Mouse (Mus musculus): Measurements from ENCODE around the gene Rps19bp1.

Rps19bp1 gene

GRCm38 (mm10) chr15:80263610-80264575 lies at the start of gene Rps19bp1:
TSS of gene Rps19bp1 (minus strand) at chr15:80264315.
- peak; percentile 98 for DNase-seq (ENCODE audit: low read depth, low spot score)

DNA sequence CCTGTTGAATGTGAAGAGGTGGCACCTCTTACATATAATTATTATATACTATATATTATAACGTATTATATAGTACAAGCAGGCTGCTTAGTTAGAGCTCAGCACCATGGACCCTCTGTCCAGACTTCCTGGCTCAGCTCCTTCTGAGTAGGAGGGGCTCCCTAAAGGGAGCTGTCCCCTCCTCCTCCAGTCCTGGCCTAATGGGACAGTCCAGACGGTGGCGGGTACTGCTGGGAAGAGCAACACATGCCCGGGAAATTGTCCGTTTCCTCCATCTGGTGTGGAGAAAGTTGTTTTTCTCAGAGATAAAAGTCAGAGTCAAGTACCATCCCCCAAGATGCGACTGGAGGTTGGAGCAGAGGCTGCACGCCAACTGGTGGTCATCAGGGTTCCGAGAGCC lies 42.0 kb upstream of the Rps19bp1 start:
- DNase-seq (ENCODE audit: low read depth, low spot score) = no peak

DNA sequence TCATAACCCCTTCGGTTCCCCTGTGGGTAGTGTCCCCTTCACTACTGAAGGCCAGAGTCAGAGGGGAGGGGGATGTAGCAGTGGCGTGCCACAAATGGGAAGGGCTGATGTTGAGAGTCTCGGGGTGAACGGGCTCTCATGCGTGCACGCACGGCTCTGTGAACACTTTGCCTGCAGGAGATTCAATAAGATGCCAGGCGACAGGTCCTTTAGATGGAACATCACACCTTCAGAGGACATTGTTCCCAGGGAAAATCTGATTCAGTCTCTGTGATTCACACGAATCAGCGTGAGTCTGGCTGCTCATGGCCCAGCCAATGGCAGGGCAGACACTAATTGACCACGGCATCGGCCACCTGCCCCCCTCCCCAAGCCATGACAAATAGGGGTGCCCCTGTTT lies 40.1 kb upstream of the Rps19bp1 start:
- no peak for DNase-seq (ENCODE audit: low read depth, low spot score)

GRCm38 (mm10) chr15:80303779-80304178 lies 39.7 kb upstream of the Rps19bp1 start:
- no peak for DNase-seq (ENCODE audit: low read depth, low spot score)

DNA sequence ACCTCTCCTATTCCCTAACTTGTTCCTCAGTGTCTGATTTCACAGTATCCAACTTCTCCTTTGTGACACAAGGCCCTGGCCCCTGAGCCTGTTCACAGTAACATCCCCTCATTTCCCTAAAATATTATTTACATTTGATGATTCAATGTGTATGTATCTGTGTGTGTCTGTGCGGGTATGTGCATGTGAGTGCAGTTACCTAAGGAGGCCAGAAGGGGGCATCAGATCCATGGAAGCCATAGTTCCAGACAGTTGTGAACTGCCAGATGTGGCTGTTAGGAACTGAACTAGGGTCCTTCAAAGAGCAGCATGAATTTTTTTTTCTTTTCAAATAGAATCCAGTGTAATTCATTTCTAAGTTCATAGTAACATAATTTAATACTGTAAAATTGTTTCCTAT lies 33.0 kb upstream of the Rps19bp1 start:
- peak; percentile 54 for DNase-seq (ENCODE audit: low read depth, low spot score)

DNA sequence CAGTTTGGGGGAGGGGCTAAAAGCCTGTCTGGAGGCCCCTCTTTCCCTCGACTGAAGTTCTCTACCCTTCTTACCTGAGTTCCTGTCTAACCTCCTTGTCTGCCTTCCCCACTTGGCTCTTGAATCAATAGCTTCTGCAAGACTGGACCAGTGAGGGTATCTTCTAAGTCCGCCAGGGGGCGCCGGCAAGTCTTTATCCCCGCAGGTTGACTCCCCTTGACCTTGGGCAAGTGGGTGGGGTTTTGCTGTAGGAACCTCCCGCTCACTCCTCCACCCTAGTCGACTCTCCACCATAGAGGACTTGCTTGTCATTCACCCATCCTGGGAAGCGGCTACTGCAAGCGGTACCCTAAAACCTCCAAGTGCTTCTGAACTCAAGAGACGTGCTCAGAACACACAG lies 25.3 kb upstream of the Rps19bp1 start:
- peak; percentile 97 for DNase-seq (ENCODE audit: low read depth, low spot score)

DNA sequence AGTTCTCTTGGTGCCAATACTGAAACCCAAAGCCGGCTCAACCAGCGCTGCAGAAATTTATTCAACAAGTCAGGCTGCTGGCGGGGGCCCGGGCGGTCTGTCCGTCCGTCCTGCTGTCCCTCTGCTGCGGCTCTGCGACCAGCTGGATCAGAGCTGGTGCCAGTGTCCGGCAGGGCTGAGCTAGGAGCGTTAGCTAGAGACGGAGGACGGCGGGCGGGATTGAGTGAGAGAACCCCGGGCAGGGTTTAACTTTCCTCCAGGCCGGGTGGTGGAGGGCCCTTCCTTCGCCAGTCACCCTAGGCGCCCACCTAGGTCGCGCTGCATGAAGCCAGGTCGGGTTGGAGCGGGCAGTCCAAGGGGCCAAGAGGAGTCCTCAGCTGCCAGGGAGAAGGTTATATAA lies 23.9 kb upstream of the Rps19bp1 start:
- DNase-seq (ENCODE audit: low read depth, low spot score) = no peak

GRCm38 (mm10) chr15:80286851-80287415 lies 22.8 kb upstream of the Rps19bp1 start, which contains the start of gene Cacna1i:
TSS of gene Cacna1i (plus strand) at chr15:80287238.
- peak; percentile 21 for DNase-seq (ENCODE audit: low read depth, low spot score)

GRCm38 (mm10) chr15:80280646-80281045 lies 16.5 kb upstream of the Rps19bp1 start:
- DNase-seq (ENCODE audit: low read depth, low spot score) = peak; percentile 82

DNA sequence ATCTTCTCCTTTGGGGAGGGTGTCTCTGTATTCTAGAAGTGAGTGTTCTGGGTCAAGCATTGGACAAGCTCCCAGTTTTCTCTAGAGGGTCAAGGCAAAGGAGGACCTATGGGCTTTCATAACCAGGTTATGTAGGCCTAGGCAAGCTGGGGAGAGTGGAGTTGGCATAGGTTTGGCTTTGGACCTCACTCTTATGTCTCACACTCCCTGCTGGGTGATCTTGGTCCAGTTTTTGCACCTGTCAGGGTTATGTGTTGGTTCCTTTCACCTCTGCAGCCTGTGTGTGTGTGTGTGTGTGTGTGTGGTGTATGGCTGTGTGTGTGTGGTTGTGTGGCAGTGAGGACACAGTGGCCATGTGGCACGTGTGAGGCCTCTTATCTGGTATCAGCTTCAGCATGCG lies 14.9 kb upstream of the Rps19bp1 start:
- no peak for DNase-seq (ENCODE audit: low read depth, low spot score)

DNA sequence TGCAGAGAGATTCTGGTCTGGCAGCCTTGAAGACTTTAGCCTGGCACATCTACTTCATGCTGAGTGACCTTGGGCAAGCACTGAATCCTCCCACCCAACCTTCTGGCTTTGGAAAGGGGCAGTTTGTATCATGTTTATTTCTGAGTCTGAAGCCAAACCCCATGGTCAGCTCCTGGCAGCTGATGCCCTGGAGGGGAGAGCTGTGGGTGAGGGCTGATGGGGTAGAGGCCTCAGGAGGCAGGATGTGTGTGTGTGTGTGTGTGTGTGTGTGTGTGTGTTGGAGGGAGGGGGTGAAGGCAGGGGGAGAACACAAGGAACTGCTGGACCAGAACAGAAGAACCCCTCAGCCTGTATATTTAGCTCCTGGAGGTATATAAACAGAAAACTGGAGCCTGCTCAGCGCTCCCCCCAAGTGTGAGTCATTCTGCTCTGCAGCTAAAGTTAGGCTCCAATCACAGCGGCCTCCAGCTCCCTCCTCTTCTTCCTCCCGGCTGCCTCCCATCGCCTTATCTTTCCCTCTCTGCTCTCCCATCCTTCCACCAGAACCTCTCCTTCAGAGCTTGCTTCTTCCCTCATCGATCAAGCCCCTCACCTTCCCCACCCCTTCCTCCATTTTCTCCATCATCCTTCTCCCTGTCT lies 14.1 kb upstream of the Rps19bp1 start:
- DNase-seq (ENCODE audit: low read depth, low spot score) = no peak

- DNase-seq (ENCODE audit: low read depth, low spot score) = peak; percentile 77
Measured at GRCm38 (mm10) chr15:80277625-80278024, 13.5 kb upstream of the Rps19bp1 start.

DNA sequence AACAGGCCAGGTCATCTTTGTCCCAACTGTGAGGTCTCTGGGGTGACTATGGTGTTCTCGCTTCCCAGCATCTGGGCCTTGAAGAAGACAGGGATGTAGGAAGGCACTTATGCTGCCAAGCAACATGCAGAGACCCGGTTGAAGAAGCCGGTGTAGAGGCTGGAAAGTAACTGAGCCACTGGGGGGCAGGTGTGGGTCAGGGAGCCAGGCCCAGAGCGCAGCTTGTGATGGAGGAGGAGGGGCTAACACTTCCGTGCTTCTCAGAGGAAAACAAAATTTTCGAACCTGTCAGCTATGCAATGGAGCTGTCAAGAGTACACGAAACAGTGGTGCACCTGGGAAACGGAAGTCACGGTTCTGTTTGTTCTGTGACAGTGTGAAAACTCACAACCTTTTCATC lies 13.0 kb upstream of the Rps19bp1 start:
- no peak for DNase-seq (ENCODE audit: low read depth, low spot score)

GRCm38 (mm10) chr15:80271858-80272396 lies 7.8 kb upstream of the Rps19bp1 start:
- DNase-seq (ENCODE audit: low read depth, low spot score) = peak; percentile 81

DNA sequence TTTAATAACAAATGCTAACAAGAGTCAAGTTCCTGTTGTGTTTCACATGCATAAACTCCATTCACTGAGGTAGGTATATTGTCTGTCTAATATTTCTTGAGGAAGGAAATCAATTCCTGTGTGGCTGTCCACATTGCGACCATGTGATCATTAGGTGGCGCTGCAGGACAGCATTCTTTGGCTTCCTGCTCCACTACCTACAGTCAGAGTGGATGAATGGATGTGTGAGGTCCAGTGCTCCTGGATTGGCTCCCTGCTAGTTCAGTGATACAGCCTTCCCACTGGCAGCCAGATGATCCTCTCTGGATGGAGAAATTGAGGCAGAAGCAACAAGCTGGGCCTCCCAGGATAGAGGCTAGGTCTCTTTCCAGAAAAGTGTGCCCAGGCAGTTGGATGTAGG lies 2.2 kb upstream of the Rps19bp1 start:
- DNase-seq (ENCODE audit: low read depth, low spot score) = peak; percentile 85

DNA sequence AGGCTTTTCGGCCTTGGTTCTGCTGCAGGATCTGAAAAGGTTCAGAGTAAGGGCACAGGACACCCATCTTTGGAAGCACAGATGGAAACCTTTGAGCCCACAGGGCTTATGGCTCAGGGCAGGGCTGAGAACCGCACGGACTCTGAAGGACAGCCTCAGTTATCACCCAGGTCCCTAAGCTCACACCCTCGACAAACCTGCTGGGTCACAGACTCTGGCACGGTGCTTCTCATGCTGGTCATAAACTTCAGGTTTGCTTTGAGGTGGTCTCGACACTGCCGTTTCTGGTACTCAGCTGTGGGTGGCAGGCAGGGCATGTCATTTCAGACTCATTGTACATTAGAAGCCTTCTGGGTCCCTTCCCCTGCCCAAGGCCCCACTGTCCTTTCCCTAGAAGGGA lies 3.0 kb downstream of the Rps19bp1 start:
- DNase-seq (ENCODE audit: low read depth, low spot score) = no peak

DNA sequence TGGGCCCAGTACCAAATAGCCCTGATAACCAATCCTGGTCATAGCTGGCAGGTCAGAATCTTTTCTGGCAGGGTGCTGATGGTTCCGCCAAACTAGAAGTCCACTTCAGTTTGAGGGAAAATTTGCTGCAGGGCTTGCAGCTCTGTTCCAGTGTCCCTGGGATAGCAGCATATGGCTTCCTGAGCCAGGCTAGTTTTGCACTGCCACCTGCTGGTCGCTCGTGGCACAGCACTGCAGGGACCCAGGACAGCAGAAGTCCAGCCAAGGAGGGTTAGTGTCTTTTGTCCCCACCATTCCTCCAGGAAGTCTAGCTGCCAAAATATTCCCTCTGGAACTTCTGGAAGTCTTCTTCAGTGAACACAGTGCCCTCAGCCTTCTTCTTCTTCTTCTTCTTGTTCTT lies 3.4 kb downstream of the Rps19bp1 start:
- DNase-seq (ENCODE audit: low read depth, low spot score) = peak; percentile 83

DNA sequence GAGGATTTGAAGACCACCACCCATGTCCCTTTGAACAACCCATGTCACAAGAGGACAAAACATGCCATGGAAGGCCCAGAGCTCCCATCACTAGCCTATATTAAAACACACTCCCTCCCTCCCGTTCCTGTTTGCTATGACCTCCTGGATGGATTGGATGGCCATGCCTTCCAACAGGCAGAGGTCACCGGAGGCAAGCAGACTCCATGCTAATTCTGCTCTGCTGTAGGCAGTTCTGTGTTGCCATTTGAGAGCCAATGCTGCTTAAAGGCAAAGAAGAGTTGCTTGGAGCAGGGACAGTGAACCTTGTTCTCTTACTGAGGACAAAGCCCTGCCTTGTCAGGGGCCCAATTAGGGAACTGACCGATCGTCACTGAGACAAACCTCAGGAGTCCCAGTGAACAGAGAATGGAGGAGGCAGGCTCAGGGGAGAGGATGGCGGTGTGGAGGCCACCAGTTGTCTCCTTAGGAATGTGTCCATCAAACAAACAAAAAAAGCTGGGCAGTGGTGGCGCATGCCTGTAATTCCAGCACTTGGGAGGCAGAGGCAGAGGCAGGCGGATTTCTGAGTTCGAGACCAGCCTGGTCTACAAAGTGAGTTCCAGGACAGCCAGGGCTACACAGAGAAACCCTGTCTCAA lies 4.6 kb downstream of the Rps19bp1 start:
- DNase-seq (ENCODE audit: low read depth, low spot score) = peak; percentile 67

GRCm38 (mm10) chr15:80258240-80259170 lies 5.6 kb downstream of the Rps19bp1 start:
- peak; percentile 81 for DNase-seq (ENCODE audit: low read depth, low spot score)

DNA sequence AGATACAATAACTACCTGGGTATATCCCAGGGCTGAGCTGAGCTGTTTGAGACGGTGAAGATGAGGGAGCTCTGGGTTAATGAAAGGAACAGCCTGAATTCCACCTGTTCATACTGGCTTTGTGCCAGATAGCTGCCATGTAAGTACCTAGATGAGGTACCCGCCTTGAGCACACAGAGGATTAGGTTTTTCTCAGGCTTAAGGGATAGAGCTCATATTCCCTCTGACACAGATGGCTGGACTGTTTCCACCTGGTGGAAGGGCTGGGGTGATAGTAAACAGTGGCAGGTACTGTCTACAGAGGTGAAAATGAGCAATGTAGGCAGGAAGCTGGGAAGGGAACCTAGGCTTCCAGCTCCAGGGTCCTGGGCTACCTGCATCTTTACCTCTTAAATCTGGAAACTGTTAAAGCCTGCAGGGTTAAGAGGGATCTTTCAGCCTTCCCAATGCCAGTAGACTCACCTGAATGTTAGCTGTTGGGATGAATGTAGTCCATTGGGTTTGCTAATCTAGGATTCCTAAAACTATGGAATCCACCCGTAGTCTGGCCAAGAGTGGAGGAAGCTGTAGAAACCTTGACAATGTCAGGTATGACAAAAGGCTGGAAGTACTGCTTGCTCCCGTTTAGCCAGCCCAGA lies 6.4 kb downstream of the Rps19bp1 start:
- peak; percentile 59 for DNase-seq (ENCODE audit: low read depth, low spot score)
